Mouse (Mus musculus) layer of hippocampus, postnatal 10 days (tissue): ENCODE results near the gene Nup155. TPM values are rescaled to one million over a fixed set of nuclear protein-coding genes. Genes with fewer than 3 reads are reported as not detected.

Source experiments
- DNase-seq, 2 experiments: peaks; one replicate each; pipeline ENCODE4 v3.0.0; 2021; ENCODE audit warnings: low spot score in 2 of 2
- total RNA-seq, 2 experiments: library from RNA; stranded (reverse); gene quantifications; 2 replicates each; pipeline ENCODE4 v1.2.3; 2021

Gene Nup155
- total RNA-seq, 2 experiments from 2014 or later, result 24.5 to 25.5 TPM

GRCm38 (mm10) chr15:8189563-8189962 is 80.5 kb downstream of the Nup155 start:
- DNase-seq, result no peak

- no peak for DNase-seq
Measured at GRCm38 (mm10) chr15:8190435-8190834, 81.4 kb downstream of the Nup155 start.

- no peak for DNase-seq
Measured at GRCm38 (mm10) chr15:8200317-8200716, 91.2 kb downstream of the Nup155 start.

DNA sequence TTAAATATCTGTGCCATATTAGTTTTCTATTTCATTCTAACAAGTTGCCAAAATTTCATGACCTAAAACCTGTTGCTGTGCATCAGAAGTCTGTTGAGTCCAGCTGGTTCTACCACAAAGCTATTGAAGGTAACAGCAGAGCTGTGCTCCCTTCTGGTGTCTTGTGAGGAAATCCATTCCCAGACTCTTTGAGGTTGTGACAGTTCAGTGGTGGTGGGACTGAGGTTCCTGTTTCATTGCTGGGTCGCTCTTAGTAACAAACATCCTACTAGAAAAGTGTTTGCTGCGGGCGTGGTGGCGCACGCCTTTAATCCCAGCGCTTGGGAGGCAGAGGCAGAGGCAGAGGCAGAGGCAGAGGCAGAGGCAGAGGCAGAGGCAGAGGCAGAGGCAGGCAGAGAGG is 99.3 kb downstream of the Nup155 start:
- DNase-seq, result no peak

Other genes starting within 250 kb of the Nup155 start
- gene Wdr70, start 10.1 kb upstream of the Nup155 start, total RNA-seq, result 10 to 100 TPM; 35.8 to 37.3 TPM
- 10 to 100 TPM; 30.6 to 39.8 TPM for gene Cplane1, start 59.8 kb downstream of the Nup155 start, total RNA-seq